Comparison of ENCODE assay signal across 8 mouse cellular contexts in genomic region chr10:45577731-45578297, GRCm38 (mm10). TPM values are rescaled to one million over a fixed set of nuclear protein-coding genes. Genes with fewer than 3 reads are reported as not detected.
A peak's percentile ranks its signal among the peaks of the same experiment; 100 is the strongest.
DNase-seq lines count a peak whose midpoint lies in the region; ATAC-seq lines count a peak whose summit lies in the region.

Gene Hace1, plus strand, starts transcription at chr10:45577829.

- WGBS in hindbrain, embryonic 16.5 days = under 1% methylated on average over 24 of the region's 79 CpGs

- H3K27me3 ChIP-seq in hindbrain, embryonic 16.5 days (replicated peaks; ENCODE audit: control insufficient read depth, insufficient read depth, low read length) = no peaks in the 10 kb centered on the region

- H3K9ac ChIP-seq in hindbrain, embryonic 16.5 days (ENCODE audit: low read depth, low read length) = peak within 1 kb of the TSS; percentile 92

- peak; percentile 98 for ATAC-seq in hindbrain, embryonic 16.5 days

- peak; percentile 67 for DNase-seq in WW6 (ENCODE audit: low read depth, low spot score)
- peak; percentile 74 to 83 for DNase-seq in cerebellum, postnatal 4 days (ENCODE audit: low spot score in 2 of 2)
- peak; percentile 78 for DNase-seq in gastrocnemius, adult 18-20 months (ENCODE audit: low spot score)
- peak; percentile 77 for DNase-seq in left cerebral cortex, adult 11 months (ENCODE audit: low spot score)
- peak; percentile 91 for DNase-seq in lung, postnatal 36 days
- DNase-seq in retina, embryonic 14.5 days (ENCODE audit: low spot score) = peak; percentile 90
- peak; percentile 86 to 90 for DNase-seq in thymus, postnatal 36 days

- peaks cover 3% of the 10 kb centered on the region; the same call in 1 of the 2 replicates for H3K4me1 ChIP-seq in hindbrain, embryonic 16.5 days (ENCODE audit: control insufficient read depth, insufficient read depth, low read depth, low read length)

- peak within 1 kb of the TSS; percentile 63 for H3K4me2 ChIP-seq in hindbrain, embryonic 16.5 days (ENCODE audit: low read length)

- no peaks in the 10 kb centered on the region for H3K9me3 ChIP-seq in hindbrain, embryonic 16.5 days (ENCODE audit: control insufficient read depth, low read length)

- H3K36me3 ChIP-seq in hindbrain, embryonic 16.5 days (ENCODE audit: control insufficient read depth, insufficient read depth, low read length) = no peaks in the 10 kb centered on the region

- peak within 1 kb of the TSS; percentile 93 for H3K4me3 ChIP-seq in hindbrain, embryonic 16.5 days (ENCODE audit: low read length)

- peak within 1 kb of the TSS; percentile 98 for H3K27ac ChIP-seq in hindbrain, embryonic 16.5 days (ENCODE audit: low read depth, low read length)

RNA-seq across cellular contexts. Expression of gene Hace1, which starts in this region (rescaled TPM):
- 1 to 10 TPM; 2.2 to 4.3 TPM for total RNA-seq in gastrocnemius, adult 18-20 months (2021)
- 14.1 and 16.8 TPM in 2 replicates for polyA plus RNA-seq in hindbrain, embryonic 16.5 days (2015; fragmentation: Nextera tagmentation; extraction: Ambion mirVana)

Comparison
In these comparisons a context has a peak if more than half of its experiments do, and no peak if none do; other contexts are left out.
1. Peak in every context shown above with its lines: DNase-seq, ATAC-seq, H3K4me3 ChIP-seq and H3K27ac ChIP-seq.